Comparison of ENCODE assay signal across 10 mouse cellular contexts in genomic region chr13:69559291-69559961, GRCm38 (mm10). TPM values are rescaled to one million over a fixed set of nuclear protein-coding genes. Genes with fewer than 3 reads are reported as not detected.
DNase-seq lines count a peak whose midpoint lies in the region; ATAC-seq and TF ChIP-seq lines count a peak whose summit lies in the region.
"Had no signal": no experiment of that assay in that cellular context is flagged by ENCODE, and none has a peak within 500 bp of the region (broad histone marks: within the 10 kb centered on the region; RNA-seq: fewer than 3 reads in every experiment).

No protein-coding gene starts in this region.

- no peak overlapping the region for H3K9ac ChIP-seq in forebrain, embryonic 12.5 days
- no peak overlapping the region for H3K9ac ChIP-seq in forebrain, embryonic 11.5 days (ENCODE audit: low read length)
- H3K9ac ChIP-seq in lung, postnatal 0 days (replicated peaks; ENCODE audit: low read depth): no peak overlapping the region
- H3K9ac ChIP-seq in midbrain, embryonic 11.5 days (ENCODE audit: low read length): peak overlapping the region; percentile 36; the same call in 1 of the 2 replicates
- H3K9ac ChIP-seq in stomach, embryonic 15.5 days: no peak overlapping the region

- 49% methylated on average over 13 of the region's 13 CpGs for WGBS in forebrain, embryonic 12.5 days
- 51% methylated on average over 13 of the region's 13 CpGs for WGBS in forebrain, embryonic 11.5 days
- whole genome bisulfite sequencing in lung, postnatal 0 days: 37% methylated on average over 13 of the region's 13 CpGs
- WGBS in midbrain, embryonic 11.5 days: 41% methylated on average over 13 of the region's 13 CpGs
- WGBS in stomach, embryonic 15.5 days: 56% methylated on average over 13 of the region's 13 CpGs

- H3K4me2 ChIP-seq in forebrain, embryonic 12.5 days: no peak overlapping the region
- no peak overlapping the region for H3K4me2 ChIP-seq in forebrain, embryonic 11.5 days (ENCODE audit: low read depth, low read length, severe bottlenecking)
- H3K4me2 ChIP-seq in lung, postnatal 0 days (replicated peaks; ENCODE audit: low read depth, low read length): no peak overlapping the region
- H3K4me2 ChIP-seq in midbrain, embryonic 11.5 days: no peak overlapping the region
- no peak overlapping the region for H3K4me2 ChIP-seq in stomach, embryonic 15.5 days

- H3K27ac ChIP-seq in forebrain, embryonic 12.5 days: 0 out of 2 replicates have a peak overlapping the region, but pooled peaks have one; percentile 19
- H3K27ac ChIP-seq in forebrain, embryonic 11.5 days (ENCODE audit: low read depth, low read length): no peak overlapping the region
- H3K27ac ChIP-seq in lung, postnatal 0 days (ENCODE audit: low read length): no peak overlapping the region
- H3K27ac ChIP-seq in midbrain, embryonic 11.5 days (ENCODE audit: low read depth, low read length): peak overlapping the region; percentile 51; the same call in 1 of the 2 replicates
- H3K27ac ChIP-seq in stomach, embryonic 15.5 days: no peak overlapping the region

- peak; percentile 46; the same call in 1 of the 2 replicates for ATAC-seq in forebrain, embryonic 12.5 days (ENCODE audit: low FRiP score)
- ATAC-seq in forebrain, embryonic 11.5 days (replicated peaks; ENCODE audit: low FRiP score): no peak
- peak; percentile 41 for ATAC-seq in lung, postnatal 0 days
- peak; percentile 75 for ATAC-seq in midbrain, embryonic 11.5 days (ENCODE audit: low FRiP score)
- ATAC-seq in stomach, embryonic 15.5 days (ENCODE audit: insufficient read depth, low FRiP score, low read depth): peak; percentile 61

- no peak for TF ChIP-seq EP300 in lung, postnatal 0 days (IDR thresholded peaks at IDR 0.05)

- no peaks in the 10 kb centered on the region for H3K36me3 ChIP-seq in forebrain, embryonic 12.5 days (replicated peaks)
- H3K36me3 ChIP-seq in forebrain, embryonic 11.5 days (ENCODE audit: control insufficient read depth, insufficient read depth, low read length): no peaks in the 10 kb centered on the region
- H3K36me3 ChIP-seq in lung, postnatal 0 days (ENCODE audit: insufficient read depth, low read length): no peaks in the 10 kb centered on the region
- H3K36me3 ChIP-seq in midbrain, embryonic 11.5 days (ENCODE audit: control insufficient read depth, insufficient read depth, low read length): no peaks in the 10 kb centered on the region
- H3K36me3 ChIP-seq in stomach, embryonic 15.5 days: no peaks in the 10 kb centered on the region

- H3K9me3 ChIP-seq in forebrain, embryonic 12.5 days: no peaks in the 10 kb centered on the region
- no peaks in the 10 kb centered on the region for H3K9me3 ChIP-seq in forebrain, embryonic 11.5 days (ENCODE audit: control insufficient read depth, low read length)
- no peaks in the 10 kb centered on the region for H3K9me3 ChIP-seq in lung, postnatal 0 days (ENCODE audit: low read length)
- no peaks in the 10 kb centered on the region for H3K9me3 ChIP-seq in midbrain, embryonic 11.5 days (ENCODE audit: control insufficient read depth, low read length)
- no peaks in the 10 kb centered on the region for H3K9me3 ChIP-seq in stomach, embryonic 15.5 days

- TF ChIP-seq CTCF in lung, postnatal 0 days (IDR thresholded peaks at IDR 0.05): no peak

- DNase-seq in forebrain, embryonic 11.5 days (ENCODE audit: low spot score): no peak
- peak; percentile 12 for DNase-seq in lung, postnatal 0 days (ENCODE audit: low spot score)
- no peak for DNase-seq in lung, postnatal 25 days (ENCODE audit: low spot score)
- no peak for DNase-seq in midbrain, embryonic 11.5 days (ENCODE audit: low spot score, missing footprints)
- DNase-seq in gastrocnemius, postnatal 10 days: no peak
- no peak for DNase-seq in left cerebral cortex, adult 18-20 months (ENCODE audit: low spot score in 2 of 2)
- DNase-seq: cerebellum, adult 8-10 months; lung, adult 18-20 months had no signal

- H3K27me3 ChIP-seq in forebrain, embryonic 12.5 days: no peaks in the 10 kb centered on the region
- no peaks in the 10 kb centered on the region for H3K27me3 ChIP-seq in forebrain, embryonic 11.5 days (ENCODE audit: control insufficient read depth, insufficient read depth, low read length)
- no peaks in the 10 kb centered on the region for H3K27me3 ChIP-seq in lung, postnatal 0 days (replicated peaks; ENCODE audit: insufficient read depth, low read length)
- H3K27me3 ChIP-seq in midbrain, embryonic 11.5 days (ENCODE audit: control insufficient read depth, insufficient read depth, low read length): no peaks in the 10 kb centered on the region
- no peaks in the 10 kb centered on the region for H3K27me3 ChIP-seq in stomach, embryonic 15.5 days (replicated peaks)

- H3K4me3 ChIP-seq in forebrain, embryonic 12.5 days (replicated peaks): no peak overlapping the region
- no peak overlapping the region for H3K4me3 ChIP-seq in forebrain, embryonic 11.5 days (ENCODE audit: low read depth, low read length)
- H3K4me3 ChIP-seq in lung, postnatal 0 days (ENCODE audit: low read depth, low read length): no peak overlapping the region
- H3K4me3 ChIP-seq in midbrain, embryonic 11.5 days (ENCODE audit: low read depth, low read length): no peak overlapping the region
- no peak overlapping the region for H3K4me3 ChIP-seq in stomach, embryonic 15.5 days (replicated peaks)

- peaks cover 10% of the 10 kb centered on the region for H3K4me1 ChIP-seq in forebrain, embryonic 12.5 days
- H3K4me1 ChIP-seq in forebrain, embryonic 11.5 days (replicated peaks; ENCODE audit: control insufficient read depth, insufficient read depth, low read length): 0 out of 2 replicates have a peak, but pooled peaks cover 3% of the 10 kb centered on the region
- no peaks in the 10 kb centered on the region for H3K4me1 ChIP-seq in lung, postnatal 0 days (ENCODE audit: insufficient read depth, low read depth, low read length)
- H3K4me1 ChIP-seq in midbrain, embryonic 11.5 days (ENCODE audit: control insufficient read depth, insufficient read depth, low read length): peaks cover 5% of the 10 kb centered on the region
- no peaks in the 10 kb centered on the region for H3K4me1 ChIP-seq in stomach, embryonic 15.5 days

RNA-seq across cellular contexts. Expression of gene Tent4a, which starts 25.0 kb away (rescaled TPM):
- 7.1 and 7.4 TPM in 2 replicates for polyA plus RNA-seq in forebrain, embryonic 12.5 days (2016; fragmentation: Nextera tagmentation; extraction: Ambion mirVana)
- 8.7 and 9.6 TPM in 2 replicates for polyA plus RNA-seq in forebrain, embryonic 11.5 days (2014; fragmentation: Nextera tagmentation; extraction: Ambion mirVana)
- 3.1 TPM in 2 replicates for polyA plus RNA-seq in lung, postnatal 0 days (2015; fragmentation: Nextera tagmentation; extraction: Ambion mirVana)
- polyA plus RNA-seq in midbrain, embryonic 11.5 days (2014; fragmentation: Nextera tagmentation; extraction: Ambion mirVana): 6.8 and 7.5 TPM in 2 replicates
- polyA plus RNA-seq in stomach, embryonic 15.5 days (2015; fragmentation: Nextera tagmentation; extraction: Ambion mirVana): 5.1 and 5.6 TPM in 2 replicates
- 10 to 100 TPM; 11.6 to 14.3 TPM for total RNA-seq in gastrocnemius, postnatal 10 days (2021)
- 10 to 100 TPM; 49.1 to 50.5 TPM for total RNA-seq in left cerebral cortex, adult 18-20 months (2021)

RNA-seq across cellular contexts. Expression of gene Nsun2, which starts 25.9 kb away (rescaled TPM):
- polyA plus RNA-seq in forebrain, embryonic 12.5 days (2016; fragmentation: Nextera tagmentation; extraction: Ambion mirVana): 107 and 110 TPM in 2 replicates
- 133 and 135 TPM in 2 replicates for polyA plus RNA-seq in forebrain, embryonic 11.5 days (2014; fragmentation: Nextera tagmentation; extraction: Ambion mirVana)
- polyA plus RNA-seq in lung, postnatal 0 days (2015; fragmentation: Nextera tagmentation; extraction: Ambion mirVana): 34.7 and 38.1 TPM in 2 replicates
- 122 and 125 TPM in 2 replicates for polyA plus RNA-seq in midbrain, embryonic 11.5 days (2014; fragmentation: Nextera tagmentation; extraction: Ambion mirVana)
- polyA plus RNA-seq in stomach, embryonic 15.5 days (2015; fragmentation: Nextera tagmentation; extraction: Ambion mirVana): 117 and 120 TPM in 2 replicates
- total RNA-seq in gastrocnemius, postnatal 10 days (2021): 10 to 100 TPM; 42.8 to 50.4 TPM
- total RNA-seq in left cerebral cortex, adult 18-20 months (2021): 10 to 100 TPM; 85.3 to 88.4 TPM

RNA-seq across cellular contexts. Expression of gene Srd5a1, which starts 51.8 kb away (rescaled TPM):
- 21.8 and 22.9 TPM in 2 replicates for polyA plus RNA-seq in forebrain, embryonic 12.5 days (2016; fragmentation: Nextera tagmentation; extraction: Ambion mirVana)
- 23.7 and 32.1 TPM in 2 replicates for polyA plus RNA-seq in forebrain, embryonic 11.5 days (2014; fragmentation: Nextera tagmentation; extraction: Ambion mirVana)
- polyA plus RNA-seq in lung, postnatal 0 days (2015; fragmentation: Nextera tagmentation; extraction: Ambion mirVana): 5.0 and 7.4 TPM in 2 replicates
- 19.4 and 24.9 TPM in 2 replicates for polyA plus RNA-seq in midbrain, embryonic 11.5 days (2014; fragmentation: Nextera tagmentation; extraction: Ambion mirVana)
- 28.3 TPM in 2 replicates for polyA plus RNA-seq in stomach, embryonic 15.5 days (2015; fragmentation: Nextera tagmentation; extraction: Ambion mirVana)
- total RNA-seq in gastrocnemius, postnatal 10 days (2021): 1 to 10 TPM; 2.7 to 3.3 TPM
- 1 to 10 TPM; 7.0 to 7.3 TPM for total RNA-seq in left cerebral cortex, adult 18-20 months (2021)

Comparison
In these comparisons a context has a peak if more than half of its experiments do, and no peak if none do; other contexts are left out.
1. H3K27ac ChIP-seq: peak in forebrain, embryonic 12.5 days (single experiment) and midbrain, embryonic 11.5 days (single experiment); none in forebrain, embryonic 11.5 days (single experiment), lung, postnatal 0 days (single experiment) and stomach, embryonic 15.5 days (single experiment).